ENCODE assay signal across 10 mouse cellular contexts in the genomic region with DNA sequence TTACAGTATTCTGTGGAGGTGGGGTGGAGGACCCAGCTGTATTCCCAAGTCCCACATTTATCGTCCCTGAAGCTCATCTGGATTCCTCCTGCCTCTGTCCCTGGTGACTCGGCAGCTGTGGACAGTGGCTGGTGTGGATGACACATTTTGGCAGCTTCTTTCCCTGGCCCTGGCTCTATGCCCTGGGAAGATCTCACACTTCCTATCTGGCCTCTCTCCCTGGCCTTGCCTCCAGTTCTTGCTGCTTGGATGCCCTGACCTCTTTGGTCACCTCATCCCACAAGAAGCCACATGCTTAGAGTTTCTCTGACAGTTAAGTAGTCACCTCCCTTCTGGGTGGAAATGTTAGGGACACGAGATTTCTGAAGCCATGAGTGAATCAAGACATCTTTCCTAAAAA. TPM values are rescaled to one million over a fixed set of nuclear protein-coding genes. Genes with fewer than 3 reads are reported as not detected.
DNase-seq lines count a peak whose midpoint lies in the region; ATAC-seq and TF ChIP-seq lines count a peak whose summit lies in the region.
"Had no signal": no experiment of that assay in that cellular context is flagged by ENCODE, and none has a peak within 500 bp of the region (broad histone marks: within the 10 kb centered on the region; RNA-seq: fewer than 3 reads in every experiment).

No protein-coding gene starts in this region.

- ATAC-seq in heart, postnatal 0 days (ENCODE audit: insufficient read depth, low read depth), result no peak
- ATAC-seq in forebrain, embryonic 13.5 days, result no peak
- no peak for ATAC-seq in midbrain, embryonic 11.5 days (ENCODE audit: low FRiP score)

- no peaks in the 10 kb centered on the region for H3K36me3 ChIP-seq in heart, postnatal 0 days (replicated peaks; ENCODE audit: control insufficient read depth, insufficient read depth, low read length)
- no peaks in the 10 kb centered on the region for H3K36me3 ChIP-seq in forebrain, embryonic 13.5 days (ENCODE audit: poor library complexity, severe bottlenecking)
- H3K36me3 ChIP-seq in midbrain, embryonic 11.5 days (ENCODE audit: control insufficient read depth, insufficient read depth, low read length), result no peaks in the 10 kb centered on the region
- H3K36me3 ChIP-seq: midbrain, embryonic 10.5 days had no signal

- peaks cover 5% of the 10 kb centered on the region; the same call in 1 of the 2 replicates for H3K4me1 ChIP-seq in heart, postnatal 0 days (ENCODE audit: control insufficient read depth, insufficient read depth)
- H3K4me1 ChIP-seq in forebrain, embryonic 13.5 days, result no peaks in the 10 kb centered on the region
- no peaks in the 10 kb centered on the region for H3K4me1 ChIP-seq in midbrain, embryonic 11.5 days (ENCODE audit: control insufficient read depth, insufficient read depth, low read length)
- H3K4me1 ChIP-seq: midbrain, embryonic 10.5 days had no signal

- no peak overlapping the region for H3K4me3 ChIP-seq in heart, postnatal 0 days (ENCODE audit: low read depth, low read length)
- no peak overlapping the region for H3K4me3 ChIP-seq in forebrain, embryonic 13.5 days
- H3K4me3 ChIP-seq in midbrain, embryonic 11.5 days (ENCODE audit: low read depth, low read length), result no peak overlapping the region
- H3K4me3 ChIP-seq: midbrain, embryonic 10.5 days had no signal

- no peak for TF ChIP-seq EP300 in heart, postnatal 0 days (IDR thresholded peaks at IDR 0.05; ENCODE audit: low read depth)

- WGBS in heart, postnatal 0 days, result 42% methylated on average over 3 of the region's 3 CpGs
- 71% methylated on average over 3 of the region's 3 CpGs for WGBS in forebrain, embryonic 13.5 days
- WGBS in midbrain, embryonic 11.5 days, result 83% methylated on average over 3 of the region's 3 CpGs

- TF ChIP-seq CTCF in heart, postnatal 0 days (IDR thresholded peaks at IDR 0.05; ENCODE audit: low read depth), result no peak

- H3K9me3 ChIP-seq in heart, postnatal 0 days (replicated peaks; ENCODE audit: control insufficient read depth, low read length), result no peaks in the 10 kb centered on the region
- H3K9me3 ChIP-seq in forebrain, embryonic 13.5 days (replicated peaks), result no peaks in the 10 kb centered on the region
- no peaks in the 10 kb centered on the region for H3K9me3 ChIP-seq in midbrain, embryonic 11.5 days (ENCODE audit: control insufficient read depth, low read length)
- H3K9me3 ChIP-seq: midbrain, embryonic 10.5 days had no signal

- H3K4me2 ChIP-seq in heart, postnatal 0 days (ENCODE audit: low read depth, low read length), result no peak overlapping the region
- no peak overlapping the region for H3K4me2 ChIP-seq in forebrain, embryonic 13.5 days
- no peak overlapping the region for H3K4me2 ChIP-seq in midbrain, embryonic 11.5 days

- no peak overlapping the region for H3K27ac ChIP-seq in heart, postnatal 0 days (ENCODE audit: low read depth)
- no peak overlapping the region for H3K27ac ChIP-seq in forebrain, embryonic 13.5 days
- H3K27ac ChIP-seq in midbrain, embryonic 11.5 days (ENCODE audit: low read depth, low read length), result no peak overlapping the region
- H3K27ac ChIP-seq: midbrain, embryonic 10.5 days had no signal

- no peaks in the 10 kb centered on the region for H3K27me3 ChIP-seq in heart, postnatal 0 days (ENCODE audit: control insufficient read depth, insufficient read depth, low read length)
- no peaks in the 10 kb centered on the region for H3K27me3 ChIP-seq in forebrain, embryonic 13.5 days
- H3K27me3 ChIP-seq in midbrain, embryonic 11.5 days (ENCODE audit: control insufficient read depth, insufficient read depth, low read length), result no peaks in the 10 kb centered on the region

- peak; percentile 63 to 68 for DNase-seq in cerebellum, postnatal 10 days
- DNase-seq in cerebellum, adult 18-20 months, result no peak
- peak; percentile 13 for DNase-seq in ovary, postnatal 36 days (ENCODE audit: low spot score)
- DNase-seq in ovary, adult 18-20 months (ENCODE audit: low spot score), result no peak
- peak; percentile 15 for DNase-seq in heart, postnatal 0 days (ENCODE audit: low spot score)
- peak; percentile 60 to 82 for DNase-seq in lung, postnatal 4 days
- no peak for DNase-seq in midbrain, embryonic 11.5 days (ENCODE audit: low spot score, missing footprints)
- DNase-seq: retina, postnatal 1 day had no signal

- no peak overlapping the region for H3K9ac ChIP-seq in heart, postnatal 0 days (replicated peaks; ENCODE audit: low read depth, low read length)
- H3K9ac ChIP-seq in forebrain, embryonic 13.5 days, result no peak overlapping the region
- H3K9ac ChIP-seq in midbrain, embryonic 11.5 days (ENCODE audit: low read length), result no peak overlapping the region

RNA-seq across cellular contexts. Expression of gene Adamtsl3, which starts 35.9 kb away (rescaled TPM):
- total RNA-seq in heart, postnatal 0 days (2014; rRNA removed; ENCODE audit: low replicate concordance), result 2.0 and 4.1 TPM in 2 replicates
- 1.00 and 1.0 TPM in 2 replicates for polyA plus RNA-seq in heart, postnatal 0 days (2015; fragmentation: Nextera tagmentation; extraction: Ambion mirVana)
- polyA plus RNA-seq in forebrain, embryonic 13.5 days (2015; fragmentation: Nextera tagmentation; extraction: Ambion mirVana), result 0.57 and 0.89 TPM in 2 replicates
- not detected in 2 replicates for polyA plus RNA-seq in midbrain, embryonic 11.5 days (2014; fragmentation: Nextera tagmentation; extraction: Ambion mirVana)
- polyA plus RNA-seq: midbrain, embryonic 10.5 days had no signal

Comparison
In these comparisons a context has a peak if more than half of its experiments do, and no peak if none do; other contexts are left out.
1. DNase-seq: peak in cerebellum, postnatal 10 days (2 of 2), ovary, postnatal 36 days (single experiment), heart, postnatal 0 days (single experiment) and lung, postnatal 4 days (2 of 2); none in cerebellum, adult 18-20 months (0 of 2), ovary, adult 18-20 months (single experiment) and midbrain, embryonic 11.5 days (single experiment).